9 mouse cellular contexts compared by ENCODE assay signal in the genomic region with DNA sequence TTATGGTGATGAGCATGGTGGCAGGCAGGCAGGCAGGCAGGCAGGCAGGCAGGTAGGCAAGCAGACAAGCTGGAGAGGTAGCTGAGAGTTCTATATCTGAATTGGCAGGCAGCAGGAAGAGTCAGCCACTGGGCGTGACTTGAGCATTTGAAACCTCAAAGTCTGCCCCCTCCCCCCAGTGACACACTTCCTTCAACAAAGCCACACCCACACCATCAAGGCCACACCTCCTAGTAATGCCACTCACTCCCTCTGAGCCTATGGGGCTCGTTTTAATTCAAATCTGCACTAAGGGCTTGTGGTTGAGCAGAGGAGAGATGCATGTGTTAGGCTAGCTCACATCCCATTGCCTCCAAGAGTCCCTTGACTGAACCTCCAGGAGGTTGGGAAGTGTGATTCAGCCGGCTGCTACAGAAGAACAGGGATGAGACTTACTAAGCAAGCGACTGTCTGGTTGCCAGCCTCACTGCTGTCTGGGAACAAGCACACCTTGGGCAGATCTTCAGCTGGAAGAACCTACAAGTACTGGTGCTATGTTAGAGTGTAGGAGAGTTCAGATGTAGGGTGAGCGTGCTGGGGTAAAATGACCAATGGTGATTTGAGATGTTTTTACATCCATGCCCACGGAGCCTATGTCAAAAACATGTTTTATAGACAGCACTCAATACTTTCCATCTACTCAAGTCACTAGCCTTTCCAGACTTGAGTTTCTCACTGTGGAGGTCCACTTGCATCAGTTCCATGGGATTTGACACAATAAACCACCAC. TPM values are rescaled to one million over a fixed set of nuclear protein-coding genes. Genes with fewer than 3 reads are reported as not detected.
A peak's percentile ranks its signal among the peaks of the same experiment; 100 is the strongest.
DNase-seq lines count a peak whose midpoint lies in the region; ATAC-seq lines count a peak whose summit lies in the region.
"Had no signal": no experiment of that assay in that cellular context is flagged by ENCODE, and none has a peak within 500 bp of the region (broad histone marks: within the 10 kb centered on the region; RNA-seq: fewer than 3 reads in every experiment).

No protein-coding gene starts in this region.

- no peaks in the 10 kb centered on the region for H3K27me3 ChIP-seq in hindbrain, embryonic 11.5 days (ENCODE audit: control insufficient read depth, insufficient read depth, low read length)
- H3K27me3 ChIP-seq in hindbrain, embryonic 14.5 days (ENCODE audit: control insufficient read depth, insufficient read depth, low read length) = no peaks in the 10 kb centered on the region
- H3K27me3 ChIP-seq in embryonic facial prominence, embryonic 15.5 days = no peaks in the 10 kb centered on the region

- H3K4me3 ChIP-seq in hindbrain, embryonic 11.5 days (ENCODE audit: low read depth, low read length) = no peak overlapping the region
- no peak overlapping the region for H3K4me3 ChIP-seq in hindbrain, embryonic 14.5 days (replicated peaks; ENCODE audit: low read length)
- no peak overlapping the region for H3K4me3 ChIP-seq in embryonic facial prominence, embryonic 15.5 days (replicated peaks)
- H3K4me3 ChIP-seq: layer of hippocampus, adult 2 months had no signal

- H3K36me3 ChIP-seq in hindbrain, embryonic 11.5 days (ENCODE audit: control insufficient read depth, insufficient read depth, low read length) = no peaks in the 10 kb centered on the region
- H3K36me3 ChIP-seq in hindbrain, embryonic 14.5 days (replicated peaks; ENCODE audit: control insufficient read depth, insufficient read depth) = peaks cover 14% of the 10 kb centered on the region
- H3K36me3 ChIP-seq in embryonic facial prominence, embryonic 15.5 days = peaks cover 14% of the 10 kb centered on the region

- H3K4me2 ChIP-seq in hindbrain, embryonic 11.5 days (replicated peaks; ENCODE audit: low read depth, low read length) = no peak overlapping the region
- H3K4me2 ChIP-seq in hindbrain, embryonic 14.5 days (replicated peaks) = no peak overlapping the region
- no peak overlapping the region for H3K4me2 ChIP-seq in embryonic facial prominence, embryonic 15.5 days (replicated peaks)

- peak overlapping the region; percentile 19; the same call in 1 of the 2 replicates for H3K27ac ChIP-seq in hindbrain, embryonic 11.5 days (ENCODE audit: low read depth, low read length)
- no peak overlapping the region for H3K27ac ChIP-seq in hindbrain, embryonic 14.5 days
- peak overlapping the region; percentile 69 for H3K27ac ChIP-seq in embryonic facial prominence, embryonic 15.5 days (replicated peaks)

- H3K9me3 ChIP-seq in hindbrain, embryonic 11.5 days (ENCODE audit: control insufficient read depth, low read length) = no peaks in the 10 kb centered on the region
- H3K9me3 ChIP-seq in hindbrain, embryonic 14.5 days (ENCODE audit: control insufficient read depth, low read length) = no peaks in the 10 kb centered on the region
- no peaks in the 10 kb centered on the region for H3K9me3 ChIP-seq in embryonic facial prominence, embryonic 15.5 days (replicated peaks)

- no peak for DNase-seq in hindbrain, embryonic 11.5 days (ENCODE audit: low spot score)
- DNase-seq in hindbrain, embryonic 14.5 days (ENCODE audit: low spot score) = no peak
- DNase-seq in CD8-positive naive resting alpha-beta T cell, adult 2 months (ENCODE audit: low read depth in 2 of 2, low spot score in 2 of 2) = peak; percentile 44 to 65
- DNase-seq in layer of hippocampus, adult 9-10 months (ENCODE audit: low spot score) = no peak
- DNase-seq in heart, adult 9 months (ENCODE audit: low spot score in 2 of 2) = no peak
- DNase-seq in frontal cortex, postnatal 14 days (ENCODE audit: low spot score in 2 of 2) = no peak

- peaks cover 4% of the 10 kb centered on the region; the same call in 1 of the 2 replicates for H3K4me1 ChIP-seq in hindbrain, embryonic 11.5 days (replicated peaks; ENCODE audit: control insufficient read depth, insufficient read depth, low read length)
- peaks cover 12% of the 10 kb centered on the region; the same call in 1 of the 2 replicates for H3K4me1 ChIP-seq in hindbrain, embryonic 14.5 days (replicated peaks; ENCODE audit: control insufficient read depth, insufficient read depth, low read length)
- peaks cover 26% of the 10 kb centered on the region for H3K4me1 ChIP-seq in embryonic facial prominence, embryonic 15.5 days

- 88% methylated on average over 6 of the region's 6 CpGs for WGBS in hindbrain, embryonic 11.5 days
- 86% methylated on average over 6 of the region's 6 CpGs for WGBS in hindbrain, embryonic 14.5 days
- WGBS in embryonic facial prominence, embryonic 15.5 days = 77% methylated on average over 6 of the region's 6 CpGs

- no peak for ATAC-seq in hindbrain, embryonic 11.5 days (ENCODE audit: low FRiP score)
- ATAC-seq in hindbrain, embryonic 14.5 days (ENCODE audit: low FRiP score) = no peak
- no peak for ATAC-seq in embryonic facial prominence, embryonic 15.5 days (ENCODE audit: insufficient number of reproducible peaks, low FRiP score, low TSS enrichment, low read depth)
- ATAC-seq in megakaryocyte-erythroid progenitor cell, adult 5-6 weeks (replicated peaks; ENCODE audit: low FRiP score, low TSS enrichment, poor library complexity, severe bottlenecking) = peak; percentile 53

- no peak overlapping the region for H3K9ac ChIP-seq in hindbrain, embryonic 11.5 days (ENCODE audit: low read depth, low read length)
- no peak overlapping the region for H3K9ac ChIP-seq in hindbrain, embryonic 14.5 days
- H3K9ac ChIP-seq in embryonic facial prominence, embryonic 15.5 days = no peak overlapping the region

RNA-seq across cellular contexts. Expression of a gene that starts 33.6 kb away (rescaled TPM):
- 89.9 and 93.0 TPM in 2 replicates for polyA plus RNA-seq in hindbrain, embryonic 11.5 days (2014; fragmentation: Nextera tagmentation; extraction: Ambion mirVana)
- polyA plus RNA-seq in hindbrain, embryonic 14.5 days (2014; fragmentation: Nextera tagmentation; extraction: Ambion mirVana) = 105 and 112 TPM in 2 replicates
- 116 and 123 TPM in 2 replicates for polyA plus RNA-seq in embryonic facial prominence, embryonic 15.5 days (2015; fragmentation: Nextera tagmentation; extraction: Ambion mirVana)
- 105 TPM in 2 replicates for total RNA-seq in megakaryocyte-erythroid progenitor cell, adult 5-6 weeks (2014; fragmentation: Nextera tagmentation)
- total RNA-seq in megakaryocyte-erythroid progenitor cell, adult 5-6 weeks (2017) = 120 and 168 TPM in 2 replicates

Comparison
In these comparisons a context has a peak if more than half of its experiments do, and no peak if none do; other contexts are left out.
1. DNase-seq: peak in CD8-positive naive resting alpha-beta T cell, adult 2 months (2 of 2); none in hindbrain, embryonic 11.5 days (single experiment), hindbrain, embryonic 14.5 days (single experiment), layer of hippocampus, adult 9-10 months (single experiment), heart, adult 9 months (0 of 2) and frontal cortex, postnatal 14 days (0 of 2).